ENCODE assay signal across 16 mouse cellular contexts in genomic region chr9:87822276-87822675, GRCm38 (mm10).
DNase-seq lines count a peak whose midpoint lies in the region.
"Had no signal": no experiment of that assay in that cellular context is flagged by ENCODE, and none has a peak within 500 bp of the region (broad histone marks: within the 10 kb centered on the region; RNA-seq: fewer than 3 reads in every experiment).

No protein-coding gene starts in this region.

- peak; percentile 7 for DNase-seq in cerebellum, adult 11-12 months
- DNase-seq in cerebellum, postnatal 4 days (ENCODE audit: low spot score in 2 of 2), result no peak
- peak; percentile 55 for DNase-seq in heart, adult 11 months
- DNase-seq in heart, adult 18-20 months, result no peak
- peak; percentile 12 for DNase-seq in cerebellum, adult 9-10 months
- peak; percentile 52 to 60 for DNase-seq in cerebellum, postnatal 25 days
- DNase-seq in yolk sac, embryonic 10.5 days (ENCODE audit: low spot score), result no peak
- no peak for DNase-seq in thymus, postnatal 25 days
- DNase-seq: adrenal gland, postnatal 14 days; B cell, adult 2 months; gastrocnemius, adult 2 months; gastrocnemius, postnatal 25 days; heart, postnatal 10 days; heart, postnatal 4 days; kidney, adult 11 months; kidney, adult 9 months had no signal

Comparison
In these comparisons a context has a peak if more than half of its experiments do, and no peak if none do; other contexts are left out.
1. DNase-seq: peak in cerebellum, adult 11-12 months (single experiment), heart, adult 11 months (single experiment), cerebellum, adult 9-10 months (single experiment) and cerebellum, postnatal 25 days (2 of 2); none in cerebellum, postnatal 4 days (0 of 2), heart, adult 18-20 months (0 of 2), yolk sac, embryonic 10.5 days (single experiment) and thymus, postnatal 25 days (single experiment).